Mouse (Mus musculus): ENCODE results near the gene Fxyd3.

Gene Fxyd3

GRCm38 (mm10) chr7:31067836-31068235 lies 8.7 kb downstream of the Fxyd3 start:
- no peak for DNase-seq

DNA sequence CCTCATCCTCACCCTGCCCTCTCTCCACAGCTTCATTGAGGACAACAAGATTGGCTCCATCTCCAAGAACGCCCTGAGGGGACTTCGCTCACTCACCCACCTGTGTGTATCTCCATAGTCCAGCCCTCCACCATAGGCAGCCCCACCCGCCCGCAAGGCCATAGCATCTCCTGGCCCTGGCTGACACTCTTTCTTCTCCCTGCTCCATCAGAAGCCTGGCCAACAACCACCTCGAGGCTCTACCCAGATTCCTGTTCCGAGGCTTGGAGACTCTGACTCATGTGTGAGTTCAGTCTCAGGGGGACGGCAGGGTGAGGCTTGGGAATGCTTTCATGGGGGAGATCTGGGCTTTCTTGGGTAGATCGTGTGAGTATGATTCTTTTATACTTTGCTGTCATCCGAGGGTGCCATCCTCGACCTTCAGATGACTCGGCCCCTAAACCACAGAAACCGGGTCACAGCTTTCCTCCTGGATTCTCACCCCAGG lies 13.4 kb downstream of the Fxyd3 start:
- DNase-seq, result no peak

GRCm38 (mm10) chr7:31060621-31061010 lies 15.9 kb downstream of the Fxyd3 start:
- DNase-seq, result no peak

GRCm38 (mm10) chr7:31059919-31060620 lies 16.4 kb downstream of the Fxyd3 start:
- DNase-seq, result no peak

GRCm38 (mm10) chr7:31059108-31059507 lies 17.4 kb downstream of the Fxyd3 start, which contains the start of gene Lgi4:
Gene Lgi4 (plus strand): TSS chr7:31059342.
- peak; percentile 80 for DNase-seq

DNA sequence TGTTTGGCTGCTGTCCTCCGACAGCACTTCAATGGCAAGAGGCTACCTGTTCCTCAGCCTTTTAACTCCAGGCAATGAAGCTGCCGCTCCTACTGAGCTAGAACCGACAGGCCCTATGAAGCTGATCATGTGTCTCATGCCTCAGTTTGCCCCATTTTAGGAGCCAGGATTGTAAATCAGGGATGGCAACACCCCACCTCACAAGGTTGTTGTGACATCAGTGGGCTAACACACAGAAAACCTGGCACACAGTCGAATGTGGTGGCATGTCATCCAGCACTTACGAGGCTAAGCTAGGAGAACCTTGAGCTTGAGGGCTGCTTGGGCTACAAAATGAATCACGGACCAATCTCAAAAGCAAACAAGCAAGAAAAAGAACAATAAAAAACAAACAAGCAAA lies 18.3 kb downstream of the Fxyd3 start:
- DNase-seq, result no peak

DNA sequence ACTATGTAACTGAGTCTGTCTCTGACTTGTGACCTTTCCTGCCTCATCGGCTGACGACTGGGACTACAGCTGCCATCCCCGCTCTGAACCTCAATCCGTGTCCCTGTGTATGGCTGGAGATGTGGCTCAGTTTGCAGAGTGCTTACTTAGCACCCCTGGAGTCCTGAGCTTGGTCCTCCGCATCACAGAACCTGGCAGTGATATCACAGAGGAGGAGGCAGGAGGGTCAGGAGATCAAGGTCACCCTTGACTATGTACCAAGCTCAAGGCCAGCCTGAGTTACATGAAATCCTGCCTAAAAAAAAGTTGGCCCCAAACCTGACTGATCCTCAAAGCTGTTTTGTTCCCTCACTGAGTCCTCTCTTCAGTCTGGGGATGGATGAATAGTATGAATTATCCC lies 18.8 kb downstream of the Fxyd3 start:
- DNase-seq, result no peak

DNA sequence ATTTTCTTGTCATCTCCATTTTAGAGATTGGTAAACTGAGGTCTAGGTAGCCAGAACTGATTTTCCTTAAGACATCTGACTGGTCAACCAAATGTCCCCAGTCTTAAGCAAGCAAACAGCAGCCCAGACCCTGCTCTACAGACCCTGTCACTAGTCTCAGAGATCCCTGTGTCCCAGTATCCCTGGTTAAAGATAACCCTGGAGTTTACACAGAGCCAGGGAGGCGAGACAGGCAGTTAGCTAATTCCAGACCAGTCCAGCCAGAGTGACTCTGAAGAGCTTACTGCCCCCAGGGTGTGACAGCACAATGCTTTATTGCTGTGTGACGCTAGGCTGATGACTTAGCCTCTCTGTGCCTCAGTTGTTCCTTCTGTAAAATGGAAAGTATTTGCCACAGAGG lies 19.4 kb downstream of the Fxyd3 start, which contains the start of gene Fxyd1:
Gene Fxyd1, minus strand, starts transcription at position 129 of the 400 bp plus-strand sequence.
- DNase-seq, result no peak

DNA sequence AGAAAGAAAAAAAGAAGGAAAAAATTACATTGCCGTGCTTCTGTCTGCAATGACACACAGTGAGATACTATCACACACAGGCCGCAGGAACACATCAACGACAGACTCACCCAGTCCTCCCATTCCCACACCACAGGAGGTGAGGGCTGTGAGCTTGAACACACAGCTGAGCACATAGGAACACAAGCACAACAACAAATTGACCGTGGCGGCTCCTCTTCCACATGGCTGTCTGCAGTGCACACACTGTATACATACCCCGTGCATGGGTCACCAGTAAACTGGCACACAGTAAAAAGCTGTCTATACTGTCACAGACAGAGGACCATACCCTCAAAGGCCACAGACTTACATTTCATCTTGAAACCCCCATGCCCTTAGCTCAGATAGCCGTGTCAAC lies 20.1 kb downstream of the Fxyd3 start:
- no peak for DNase-seq

DNA sequence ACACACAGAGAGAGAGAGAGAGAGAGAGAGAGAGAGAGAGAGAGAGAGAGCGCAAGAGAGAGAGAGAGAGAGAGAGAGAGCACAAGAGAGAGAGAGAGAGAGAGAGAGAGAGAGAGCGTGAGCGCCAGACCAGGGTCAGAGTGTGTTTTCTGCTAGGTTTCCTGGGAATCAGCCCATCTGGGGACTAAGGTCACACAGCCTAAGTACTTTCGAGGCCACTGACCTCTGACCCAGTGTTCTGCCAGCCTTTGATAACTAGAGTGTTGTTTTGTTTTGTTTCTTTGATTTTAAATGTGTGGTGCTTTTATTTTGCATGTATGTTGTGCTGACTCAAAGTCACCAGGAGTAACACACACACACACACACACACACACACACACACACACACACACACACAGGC lies 20.6 kb downstream of the Fxyd3 start:
- DNase-seq, result peak; percentile 60

- peak; percentile 55 for DNase-seq
Observed at GRCm38 (mm10) chr7:31055354-31055824, 21.1 kb downstream of the Fxyd3 start.

- DNase-seq, result no peak
Observed at GRCm38 (mm10) chr7:31054661-31055320, 21.7 kb downstream of the Fxyd3 start.

GRCm38 (mm10) chr7:31053882-31054447 lies 22.5 kb downstream of the Fxyd3 start:
- no peak for DNase-seq

- no peak for DNase-seq
Observed at GRCm38 (mm10) chr7:31052636-31053434, 23.7 kb downstream of the Fxyd3 start.

DNA sequence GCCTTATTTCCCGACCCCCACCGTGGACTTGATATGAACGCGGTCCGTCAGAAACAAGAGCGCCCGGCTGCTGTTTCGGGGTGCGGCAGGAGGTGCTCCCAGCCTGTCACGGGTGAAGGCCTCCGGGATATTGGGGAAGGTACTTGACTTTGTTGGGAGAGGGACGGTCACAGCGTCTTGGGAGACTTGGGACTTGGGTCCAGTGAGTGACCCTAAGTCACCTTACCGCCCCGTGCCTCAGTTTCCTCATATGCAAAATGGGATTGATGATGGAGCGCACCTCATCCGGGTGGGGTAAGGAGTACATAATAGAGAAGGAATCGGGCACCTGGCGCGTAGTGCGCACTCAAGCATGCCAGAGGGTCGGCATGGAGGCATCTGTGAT lies 24.3 kb downstream of the Fxyd3 start:
- no peak for DNase-seq

GRCm38 (mm10) chr7:31051321-31052021 lies 25.0 kb downstream of the Fxyd3 start, which contains the start of gene Fxyd7:
Gene Fxyd7 (minus strand): TSS chr7:31051467.
- no peak for DNase-seq

DNA sequence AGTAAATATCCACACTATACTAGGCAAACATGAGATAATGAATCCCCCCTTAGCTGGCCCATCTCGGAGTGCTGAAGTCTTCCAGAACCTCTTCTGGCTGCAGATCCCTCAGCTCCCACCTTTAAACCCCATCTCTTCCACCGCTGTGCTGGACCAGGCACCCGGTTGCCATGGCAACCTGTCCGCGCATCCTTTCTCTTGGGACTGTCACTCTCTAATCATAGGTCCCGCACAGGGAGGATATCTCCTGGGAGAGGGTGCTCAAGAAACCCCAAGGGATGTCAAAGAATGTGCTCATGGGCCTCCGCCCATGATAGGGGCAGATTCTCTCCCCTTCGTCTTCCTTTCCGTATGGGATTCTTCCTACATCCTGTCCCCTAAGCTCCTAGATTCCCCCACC lies 25.6 kb downstream of the Fxyd3 start:
- no peak for DNase-seq

DNA sequence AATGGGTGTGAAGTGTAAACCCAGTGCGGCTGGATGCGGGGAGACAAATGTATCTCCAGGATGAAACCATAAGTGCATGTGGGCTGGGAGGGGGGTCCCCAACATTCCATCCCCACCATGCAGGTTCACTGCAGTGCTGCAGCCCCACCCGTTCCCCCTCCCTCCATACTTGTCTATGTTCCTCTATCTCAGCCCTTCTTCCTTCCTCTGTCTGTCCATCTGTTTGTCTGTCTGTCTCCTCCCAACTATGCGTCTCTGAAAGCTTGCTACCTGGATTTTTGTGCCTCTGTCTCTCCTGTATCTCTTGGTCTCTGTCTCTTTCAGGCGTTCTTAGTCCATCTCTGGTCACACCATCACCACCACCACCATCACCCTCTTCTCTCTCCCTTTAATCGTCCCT lies 26.0 kb downstream of the Fxyd3 start:
- no peak for DNase-seq

GRCm38 (mm10) chr7:31049846-31050281 lies 26.6 kb downstream of the Fxyd3 start:
- DNase-seq, result no peak

DNA sequence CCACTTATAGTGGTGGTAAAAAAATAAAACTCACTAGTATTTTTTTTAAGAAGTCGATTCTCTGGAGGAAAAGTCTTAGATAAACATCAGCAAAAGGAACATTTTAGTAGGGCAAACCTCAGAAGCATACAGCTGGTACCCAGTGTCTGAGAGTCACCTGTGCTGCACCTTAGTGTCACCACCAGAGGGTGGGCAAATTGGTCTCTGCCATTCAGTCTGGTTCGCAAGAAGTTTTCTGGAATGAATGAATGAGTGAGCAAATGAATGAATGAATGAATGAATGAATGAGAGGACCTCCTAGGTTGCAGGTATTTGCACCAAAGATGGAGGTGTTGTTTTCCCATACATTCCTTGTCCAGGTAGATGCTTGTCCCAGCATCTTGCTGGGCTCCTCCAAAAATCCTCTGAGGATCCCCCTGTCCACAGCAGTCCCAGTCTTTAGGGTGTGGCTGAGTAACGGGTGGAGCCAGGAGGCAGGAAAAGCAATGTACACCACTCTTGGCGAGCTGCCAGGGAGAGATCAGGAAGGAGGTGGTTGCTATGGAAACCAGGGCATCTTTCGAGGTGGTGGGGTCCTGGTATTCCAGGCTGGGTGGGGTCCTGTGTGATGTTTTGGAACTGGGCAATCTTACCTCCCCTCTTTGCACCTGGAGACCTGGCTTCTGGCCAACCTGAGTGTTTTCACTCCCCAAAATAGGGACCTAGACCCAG lies 27.2 kb downstream of the Fxyd3 start:
- DNase-seq, result no peak

- no peak for DNase-seq
Observed at GRCm38 (mm10) chr7:31042431-31042910, 34.0 kb downstream of the Fxyd3 start, which contains the start of gene Fxyd5. Gene Fxyd5 (minus strand): TSS chr7:31042481.
